Mouse (Mus musculus) cerebellum, adult 8-10 months (tissue): ENCODE results near the gene Rpusd1.
A peak's percentile ranks its signal among the peaks of the same experiment; 100 is the strongest.
"Not testable (repeated sequence)": the region's sequence is repeated elsewhere in the genome, so short reads cannot be mapped to it uniquely, and the experiment has no call there.

Experiments used
- DNase-seq: peaks from one replicate; pipeline ENCODE4 v3.0.0; 2022

The Rpusd1 gene

GRCm38 (mm10) chr17:25738861-25739260 lies 11.4 kb downstream of the Rpusd1 start:
- no peak for DNase-seq

- DNase-seq, result not testable (repeated sequence)
These were observed 14.0 kb downstream of the Rpusd1 start for GRCm38 (mm10) chr17:25741471-25741870.

- DNase-seq, result no peak
These were observed 16.4 kb downstream of the Rpusd1 start for GRCm38 (mm10) chr17:25743831-25744230.

- no peak for DNase-seq
These were observed 16.8 kb downstream of the Rpusd1 start for GRCm38 (mm10) chr17:25744311-25744710.

- DNase-seq, result no peak
These were observed 20.8 kb downstream of the Rpusd1 start for GRCm38 (mm10) chr17:25748238-25748637.

GRCm38 (mm10) chr17:25749314-25749713 lies 21.8 kb downstream of the Rpusd1 start:
- DNase-seq, result no peak

- DNase-seq, result no peak
These were observed 24.0 kb downstream of the Rpusd1 start for GRCm38 (mm10) chr17:25751446-25751845.

- no peak for DNase-seq
These were observed 26.8 kb downstream of the Rpusd1 start, which contains the start of gene Msln for GRCm38 (mm10) chr17:25754241-25754640. Msln (minus strand) TSS chr17:25754378.

- no peak for DNase-seq
These were observed 27.6 kb downstream of the Rpusd1 start for GRCm38 (mm10) chr17:25755086-25755485.

GRCm38 (mm10) chr17:25755627-25756377 lies 28.3 kb downstream of the Rpusd1 start:
- DNase-seq, result no peak

GRCm38 (mm10) chr17:25756378-25757242 lies 29.1 kb downstream of the Rpusd1 start:
- no peak for DNase-seq

- no peak for DNase-seq
These were observed 30.2 kb downstream of the Rpusd1 start for GRCm38 (mm10) chr17:25757691-25758090.

- no peak for DNase-seq
These were observed 32.7 kb downstream of the Rpusd1 start for GRCm38 (mm10) chr17:25760148-25760547.

- no peak for DNase-seq
These were observed 34.1 kb downstream of the Rpusd1 start for GRCm38 (mm10) chr17:25761561-25761970.

- DNase-seq, result no peak
These were observed 35.1 kb downstream of the Rpusd1 start for GRCm38 (mm10) chr17:25762591-25762990.

GRCm38 (mm10) chr17:25765886-25766285 lies 38.4 kb downstream of the Rpusd1 start:
- no peak for DNase-seq

GRCm38 (mm10) chr17:25769331-25769730 lies 41.9 kb downstream of the Rpusd1 start:
- no peak for DNase-seq

- peak; percentile 99 for DNase-seq
These were observed 46.2 kb downstream of the Rpusd1 start, which contains the start of gene Narfl for GRCm38 (mm10) chr17:25773549-25774120. Narfl (plus strand) TSS chr17:25773776.

- peak; percentile 14 for DNase-seq
These were observed 48.0 kb downstream of the Rpusd1 start for GRCm38 (mm10) chr17:25775318-25776062.

- DNase-seq, result no peak
These were observed 50.5 kb downstream of the Rpusd1 start for GRCm38 (mm10) chr17:25777948-25778347.
